Mouse (Mus musculus) bone marrow, adult 2 months (tissue): Measurements from ENCODE around the gene Stx6.

Source experiments
- CTCF ChIP-seq: fragments of 200-500 bp; IDR thresholded peaks from 2 replicates; pipeline ENCODE4 v1.5.1; 2011; ENCODE audit warnings: low read length, control low read depth; ENCODE audit not compliant: control insufficient read depth, insufficient read depth
- POLR2A ChIP-seq: fragments of 200-500 bp; IDR thresholded peaks from 2 replicates; pipeline ENCODE4 v1.6.1; 2011; ENCODE audit warnings: low read depth, mild to moderate bottlenecking, control low read depth, low read length, borderline replicate concordance; ENCODE audit not compliant: control insufficient read depth

GRCm38 (mm10) chr1:155248041-155248440, 89.5 kb downstream of the Stx6 start:
- TF ChIP-seq POLR2A, result no peak
- TF ChIP-seq CTCF, result no peak
